Mouse (Mus musculus): ENCODE results near the gene Kcns3.
"Not testable (repeated sequence)": the region's sequence is repeated elsewhere in the genome, so short reads cannot be mapped to it uniquely, and the experiment has no call there.

The Kcns3 gene

GRCm38 (mm10) chr12:11071079-11071478, 79.8 kb downstream of the Kcns3 start:
- DNase-seq (ENCODE audit: low spot score) = no peak

- no peak for DNase-seq (ENCODE audit: low spot score)
Measured at GRCm38 (mm10) chr12:11066865-11067264, 84.0 kb downstream of the Kcns3 start.

- DNase-seq (ENCODE audit: low spot score) = not testable (repeated sequence)
Measured at GRCm38 (mm10) chr12:11052676-11053075, 98.2 kb downstream of the Kcns3 start.

GRCm38 (mm10) chr12:11041821-11042220, 109.0 kb downstream of the Kcns3 start:
- no peak for DNase-seq (ENCODE audit: low spot score)
